1 mouse cellular context compared by ENCODE assay signal in the genomic region with DNA sequence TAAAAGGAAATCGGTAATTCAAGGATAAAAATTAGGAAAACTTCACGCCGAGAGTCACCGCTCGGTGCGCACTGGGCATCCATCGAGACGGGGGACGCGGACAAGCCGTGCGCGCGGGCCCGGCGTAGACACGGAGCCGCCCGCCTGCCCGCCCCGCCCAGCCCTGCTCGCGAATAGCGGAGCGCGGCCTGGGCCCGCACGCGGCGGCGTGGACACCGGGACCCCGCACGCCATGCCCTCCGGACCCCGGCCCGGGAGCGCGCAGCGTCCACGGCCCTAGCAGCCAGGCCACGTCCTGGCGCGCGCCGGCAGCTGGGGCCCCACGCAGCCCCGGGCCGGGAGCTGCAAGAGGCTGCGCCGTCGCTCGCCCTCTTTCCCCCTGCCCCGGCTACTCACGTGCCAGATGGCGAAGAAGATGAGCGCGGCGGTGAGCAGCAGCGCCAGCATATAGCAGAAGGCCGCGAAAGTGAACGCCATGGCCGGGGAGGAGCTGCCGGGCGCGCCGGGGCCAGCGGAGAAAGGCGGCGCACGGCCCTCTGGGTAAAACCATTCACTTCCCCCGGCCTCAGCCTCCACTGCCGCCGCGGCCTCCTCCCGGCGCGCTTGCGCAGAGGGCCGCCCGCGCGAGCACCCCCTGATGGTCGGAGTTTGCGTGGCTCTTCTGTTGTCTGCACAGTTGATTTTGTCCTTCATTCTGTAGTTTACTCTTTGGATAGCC.
TF ChIP-seq lines count a peak whose summit lies in the region.

Gene Cnih1 (minus strand): TSS at position 625 of the 718 bp plus-strand sequence.

TF ChIP-seq in MEL, 35 proteins besides CTCF, POLR2A, EP300 and RAD21 (continued from another document):
- TF ChIP-seq MYB (IDR thresholded peaks at IDR 0.05; ENCODE audit: low read depth, low read length) (no peak), MXI1 (IDR thresholded peaks at IDR 0.05; ENCODE audit: low read depth, low read length) (peak; percentile 53), HCFC1 (IDR thresholded peaks at IDR 0.05; ENCODE audit: low read depth, low read length) (peak; percentile 83), SMC3 (IDR thresholded peaks at IDR 0.05; ENCODE audit: low read depth, low read length) (0 out of 2 replicates have a peak, but pooled peaks have one; percentile 13), ETS1 (IDR thresholded peaks at IDR 0.05; ENCODE audit: low read depth, low read length) (0 out of 2 replicates have a peak, but pooled peaks have one; percentile 20), KAT2A (conservative IDR thresholded peaks at IDR 0.05; ENCODE audit: low read depth, low read length) (peak; percentile 51; the same call in 1 of the 2 replicates), ELF1 (IDR thresholded peaks at IDR 0.05; ENCODE audit: low read depth, low read length) (no peak; the same call in 1 of the 2 replicates), CHD1 (IDR thresholded peaks at IDR 0.05; ENCODE audit: low read depth, low read length) (no peak)
